Mouse (Mus musculus): ENCODE data around the gene Angel1.
A peak's percentile ranks its signal among the peaks of the same experiment; 100 is the strongest.

Gene Angel1

GRCm38 (mm10) chr12:86700927-86701310 lies 25.3 kb downstream of the Angel1 start:
- no peak for DNase-seq

GRCm38 (mm10) chr12:86699965-86700926 lies 26.0 kb downstream of the Angel1 start:
- no peak for DNase-seq

GRCm38 (mm10) chr12:86698537-86698936 lies 27.7 kb downstream of the Angel1 start:
- DNase-seq: no peak

GRCm38 (mm10) chr12:86697996-86698395 lies 28.3 kb downstream of the Angel1 start:
- DNase-seq: no peak

GRCm38 (mm10) chr12:86694441-86694840 lies 31.8 kb downstream of the Angel1 start:
- DNase-seq: no peak

- no peak for DNase-seq
Observed at GRCm38 (mm10) chr12:86693389-86693788, 32.9 kb downstream of the Angel1 start.

- DNase-seq: no peak
Observed at GRCm38 (mm10) chr12:86692471-86693356, 33.5 kb downstream of the Angel1 start.

- DNase-seq: no peak
Observed at GRCm38 (mm10) chr12:86690700-86691485, 35.4 kb downstream of the Angel1 start.

GRCm38 (mm10) chr12:86688917-86689316 lies 37.3 kb downstream of the Angel1 start:
- no peak for DNase-seq

- peak; percentile 30 for DNase-seq
Observed at GRCm38 (mm10) chr12:86687971-86688573, 38.2 kb downstream of the Angel1 start.

GRCm38 (mm10) chr12:86687445-86687955 lies 38.8 kb downstream of the Angel1 start:
- DNase-seq: no peak

GRCm38 (mm10) chr12:86686551-86687330 lies 39.5 kb downstream of the Angel1 start:
- peak; percentile 26 for DNase-seq

GRCm38 (mm10) chr12:86685275-86685674 lies 41.0 kb downstream of the Angel1 start:
- DNase-seq: no peak

GRCm38 (mm10) chr12:86683698-86684097 lies 42.6 kb downstream of the Angel1 start:
- DNase-seq: peak; percentile 41

GRCm38 (mm10) chr12:86682178-86682577 lies 44.1 kb downstream of the Angel1 start:
- no peak for DNase-seq

- DNase-seq: no peak
Observed at GRCm38 (mm10) chr12:86681626-86682025, 44.6 kb downstream of the Angel1 start.

GRCm38 (mm10) chr12:86680591-86681193 lies 45.6 kb downstream of the Angel1 start:
- peak; percentile 24 for DNase-seq

- no peak for DNase-seq
Observed at GRCm38 (mm10) chr12:86679991-86680491, 46.2 kb downstream of the Angel1 start.

GRCm38 (mm10) chr12:86679546-86679930 lies 46.7 kb downstream of the Angel1 start:
- DNase-seq: no peak
